ENCODE assay signal across 7 mouse cellular contexts in the genomic region with DNA sequence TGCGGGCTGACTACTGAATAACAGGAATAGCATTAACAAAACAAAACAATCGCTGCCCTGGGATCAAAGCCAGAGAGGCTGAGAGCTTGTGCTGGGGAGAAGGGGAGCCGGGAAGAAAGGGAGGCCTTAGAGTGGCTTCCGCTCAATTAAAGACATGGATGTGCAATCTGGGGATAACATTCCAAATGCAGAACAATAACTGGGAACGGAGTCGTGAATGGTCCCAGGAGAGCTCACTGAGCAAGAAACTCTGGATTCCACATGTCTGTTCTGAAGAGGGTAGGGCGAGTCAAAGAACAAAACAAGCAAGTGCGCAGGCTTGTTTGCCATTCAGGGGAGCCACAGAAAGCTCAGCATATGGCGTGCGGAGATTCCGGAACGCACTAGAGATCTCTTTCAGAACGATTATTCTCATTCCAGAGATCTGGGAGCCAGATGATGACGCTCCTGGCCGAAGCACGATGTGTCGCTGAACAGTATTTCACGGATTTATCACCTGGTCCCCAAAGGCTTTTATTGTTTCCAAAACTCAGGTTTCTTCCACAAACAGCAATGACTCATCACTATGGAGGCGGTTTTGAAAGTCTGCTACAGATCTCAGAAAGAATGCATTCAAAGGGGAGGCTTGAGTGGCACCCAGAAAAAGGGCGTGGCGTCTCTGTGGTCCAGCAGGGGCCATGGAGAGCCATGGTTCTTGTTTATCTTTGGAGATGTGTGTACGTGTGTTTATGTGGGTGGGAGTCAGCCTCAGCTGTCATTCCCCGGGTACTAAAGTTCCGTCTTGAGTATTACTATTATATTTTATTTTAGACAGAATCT.
A peak's percentile ranks its signal among the peaks of the same experiment; 100 is the strongest.
DNase-seq lines count a peak whose midpoint lies in the region; ATAC-seq and TF ChIP-seq lines count a peak whose summit lies in the region.

No protein-coding gene starts in this region.

- DNase-seq in lung, postnatal 10 days = no peak
- peak; percentile 27 for DNase-seq in layer of hippocampus, adult 9-11 months
- no peak for DNase-seq in liver, postnatal 0 days

- 0 out of 2 replicates have a peak, but pooled peaks cover 3% of the 10 kb centered on the region for H3K4me1 ChIP-seq in lung, embryonic 16.5 days (replicated peaks; ENCODE audit: control insufficient read depth, insufficient read depth, low read length)
- H3K4me1 ChIP-seq in forebrain, embryonic 12.5 days = peaks cover 19% of the 10 kb centered on the region; the same call in 1 of the 2 replicates
- peaks cover 12% of the 10 kb centered on the region for H3K4me1 ChIP-seq in neural tube, embryonic 13.5 days (replicated peaks)
- no peaks in the 10 kb centered on the region for H3K4me1 ChIP-seq in liver, postnatal 0 days (ENCODE audit: insufficient read depth)

- TF ChIP-seq CTCF in liver, postnatal 0 days (IDR thresholded peaks at IDR 0.05; ENCODE audit: low read depth) = no peak

- no peak overlapping the region for H3K9ac ChIP-seq in lung, embryonic 16.5 days (ENCODE audit: low read length)
- no peak overlapping the region for H3K9ac ChIP-seq in forebrain, embryonic 12.5 days
- H3K9ac ChIP-seq in neural tube, embryonic 13.5 days = no peak overlapping the region; the same call in 1 of the 2 replicates
- no peak overlapping the region for H3K9ac ChIP-seq in liver, postnatal 0 days (replicated peaks)

- no peak for TF ChIP-seq EP300 in liver, postnatal 0 days (IDR thresholded peaks at IDR 0.05; ENCODE audit: low read depth)

- H3K27me3 ChIP-seq in lung, embryonic 16.5 days (ENCODE audit: control insufficient read depth, insufficient read depth, low read depth, low read length) = no peaks in the 10 kb centered on the region
- peaks cover 12% of the 10 kb centered on the region for H3K27me3 ChIP-seq in forebrain, embryonic 12.5 days
- H3K27me3 ChIP-seq in neural tube, embryonic 13.5 days = no peaks in the 10 kb centered on the region; the same call in 1 of the 2 replicates
- no peaks in the 10 kb centered on the region for H3K27me3 ChIP-seq in liver, postnatal 0 days (ENCODE audit: insufficient read depth, low read length)

- no peaks in the 10 kb centered on the region for H3K9me3 ChIP-seq in lung, embryonic 16.5 days (ENCODE audit: control insufficient read depth, low read length)
- H3K9me3 ChIP-seq in forebrain, embryonic 12.5 days = no peaks in the 10 kb centered on the region
- no peaks in the 10 kb centered on the region for H3K9me3 ChIP-seq in neural tube, embryonic 13.5 days
- no peaks in the 10 kb centered on the region for H3K9me3 ChIP-seq in liver, postnatal 0 days (ENCODE audit: low read length)

- 50% methylated on average over 24 of the region's 24 CpGs for WGBS in lung, embryonic 16.5 days
- 18% methylated on average over 24 of the region's 24 CpGs for WGBS in forebrain, embryonic 12.5 days
- WGBS in neural tube, embryonic 13.5 days = 17% methylated on average over 24 of the region's 24 CpGs
- 52% methylated on average over 24 of the region's 24 CpGs for WGBS in liver, postnatal 0 days (ENCODE audit: insufficient replicate concordance)

- no peaks in the 10 kb centered on the region for H3K36me3 ChIP-seq in lung, embryonic 16.5 days (ENCODE audit: control insufficient read depth, insufficient read depth, low read length)
- H3K36me3 ChIP-seq in forebrain, embryonic 12.5 days (replicated peaks) = no peaks in the 10 kb centered on the region
- no peaks in the 10 kb centered on the region for H3K36me3 ChIP-seq in neural tube, embryonic 13.5 days
- H3K36me3 ChIP-seq in liver, postnatal 0 days (replicated peaks; ENCODE audit: insufficient read depth, low read length) = no peaks in the 10 kb centered on the region

- H3K4me3 ChIP-seq in lung, embryonic 16.5 days (ENCODE audit: low read length) = no peak overlapping the region
- H3K4me3 ChIP-seq in forebrain, embryonic 12.5 days (replicated peaks) = peak overlapping the region; percentile 13; the same call in 1 of the 2 replicates
- H3K4me3 ChIP-seq in neural tube, embryonic 13.5 days = peak overlapping the region; percentile 17; the same call in 1 of the 2 replicates
- no peak overlapping the region for H3K4me3 ChIP-seq in liver, postnatal 0 days (ENCODE audit: low read depth, low read length)

- ATAC-seq in lung, embryonic 16.5 days (ENCODE audit: low read depth) = no peak
- ATAC-seq in forebrain, embryonic 12.5 days (ENCODE audit: low FRiP score) = peak; percentile 78
- ATAC-seq in neural tube, embryonic 13.5 days (ENCODE audit: low read depth) = peak; percentile 40; the same call in 1 of the 2 replicates
- ATAC-seq in liver, postnatal 0 days = no peak
- no peak for ATAC-seq in monocyte, adult 5-6 weeks (replicated peaks; ENCODE audit: insufficient number of reproducible peaks, low FRiP score, low TSS enrichment, poor library complexity, severe bottlenecking)

- H3K4me2 ChIP-seq in lung, embryonic 16.5 days (ENCODE audit: low read depth, low read length) = peak overlapping the region; percentile 9; the same call in 1 of the 2 replicates
- peak overlapping the region; percentile 46 for H3K4me2 ChIP-seq in forebrain, embryonic 12.5 days
- H3K4me2 ChIP-seq in neural tube, embryonic 13.5 days = peak overlapping the region; percentile 49
- no peak overlapping the region for H3K4me2 ChIP-seq in liver, postnatal 0 days (ENCODE audit: low read depth, low read length)

- no peak overlapping the region for H3K27ac ChIP-seq in lung, embryonic 16.5 days (ENCODE audit: low read length)
- peak overlapping the region; percentile 62 for H3K27ac ChIP-seq in forebrain, embryonic 12.5 days
- H3K27ac ChIP-seq in neural tube, embryonic 13.5 days (replicated peaks) = no peak overlapping the region
- H3K27ac ChIP-seq in liver, postnatal 0 days (ENCODE audit: low read depth) = no peak overlapping the region

Comparison
In these comparisons a context has a peak if more than half of its experiments do, and no peak if none do; other contexts are left out.
1. ATAC-seq: peak in forebrain, embryonic 12.5 days (single experiment) and neural tube, embryonic 13.5 days (single experiment); none in lung, embryonic 16.5 days (single experiment), liver, postnatal 0 days (single experiment) and monocyte, adult 5-6 weeks (single experiment).
2. H3K4me3 ChIP-seq: peak in forebrain, embryonic 12.5 days (single experiment) and neural tube, embryonic 13.5 days (single experiment); none in lung, embryonic 16.5 days (single experiment) and liver, postnatal 0 days (single experiment).